Mouse (Mus musculus) lung, adult 10 weeks (tissue): Measurements from ENCODE around the gene C3. TPM values are rescaled to one million over a fixed set of nuclear protein-coding genes. Genes with fewer than 3 reads are reported as not detected.

Experiments
- polyA plus RNA-seq: library from polyadenylated mRNA; stranded (reverse); fragments of 350-450 nt; fragmentation: Illumina TruSeq; extraction: RNeasy Lipid Tissue Mini Kit (QIAGEN cat#74804); gene quantifications from one replicate; pipeline ENCODE4 v1.2.3, GENCODE M21; 2014; ENCODE audit warnings: low read depth, low replicate concordance; ENCODE audit not compliant: insufficient read depth

Gene C3
- polyA plus RNA-seq: 224 TPM

GRCm38 (mm10) chr17:57228014-57228413, at the start of gene C3:
Gene C3 (minus strand): TSS chr17:57228136.

GRCm38 (mm10) chr17:57249186-57250181, 21.5 kb upstream of the C3 start, which contains the start of gene Trip10:
Gene Trip10 (plus strand): TSS chr17:57249455.

GRCm38 (mm10) chr17:57248201-57248699, 20.3 kb upstream of the C3 start, which contains the start of gene Gpr108:
Gene Gpr108 (minus strand): TSS chr17:57248446.

GRCm38 (mm10) chr17:57194041-57194507, 33.9 kb downstream of the C3 start, which contains the start of gene Tnfsf14:
Gene Tnfsf14 (minus strand): TSS chr17:57194177.

Other genes starting within 250 kb of the C3 start
- not detected for gene Acer1, start 246.0 kb downstream of the C3 start, polyA plus RNA-seq
- gene Clpp, start 237.8 kb downstream of the C3 start, polyA plus RNA-seq: 51.4 TPM
- 28.8 TPM for gene Alkbh7, start 230.8 kb downstream of the C3 start, polyA plus RNA-seq
- gene Pspn, start 228.1 kb downstream of the C3 start, polyA plus RNA-seq: not detected
- 31.3 TPM for gene Gtf2f1, start 216.8 kb downstream of the C3 start, polyA plus RNA-seq
- gene Gm17949, start 216.7 kb downstream of the C3 start, polyA plus RNA-seq: not detected
- 17.6 TPM for gene Khsrp, start 196.6 kb downstream of the C3 start, polyA plus RNA-seq
- gene Slc25a41, start 186.5 kb downstream of the C3 start, polyA plus RNA-seq: not detected
- 65.6 TPM for gene Crb3, start 169.0 kb downstream of the C3 start, polyA plus RNA-seq
- 22.4 TPM for gene Slc25a23, start 168.3 kb downstream of the C3 start, polyA plus RNA-seq
- 6.3 TPM for gene Dennd1c, start 149.6 kb downstream of the C3 start, polyA plus RNA-seq
- gene Tubb4a, start 140.4 kb downstream of the C3 start, polyA plus RNA-seq: 15.2 TPM
- gene Tnfsf9, start 122.8 kb downstream of the C3 start, polyA plus RNA-seq: 7.4 TPM
- not detected for gene Cd70, start 78.4 kb downstream of the C3 start, polyA plus RNA-seq
- 1.2 TPM for gene Tnfsf14, start 34.0 kb downstream of the C3 start, polyA plus RNA-seq
- gene Gpr108, start 20.3 kb upstream of the C3 start, polyA plus RNA-seq: 39.6 TPM
- gene Trip10, start 21.3 kb upstream of the C3 start, polyA plus RNA-seq: 37.0 TPM
- gene Vav1, start 51.0 kb upstream of the C3 start, polyA plus RNA-seq: 12.2 TPM
- 12.3 TPM for gene Adgre1, start 130.6 kb upstream of the C3 start, polyA plus RNA-seq